Mouse (Mus musculus) G1E (cell line): ENCODE measurements around the gene 1110008L16Rik. TPM values are rescaled to one million over a fixed set of nuclear protein-coding genes. Genes with fewer than 3 reads are reported as not detected.

Experiments used
- ATAC-seq: 2 replicates; pipeline ENCODE4 v1.8.0; 2016; ENCODE audit warnings: mild to moderate bottlenecking; ENCODE audit not compliant: insufficient number of reproducible peaks, poor library complexity, low FRiP score, severe bottlenecking; ENCODE audit errors: extremely low read depth
- DNase-seq: peaks from one replicate; pipeline ENCODE4 v3.0.0; 2012; ENCODE audit warnings: low spot score
- H3K27me3 ChIP-seq: 2 replicates; pipeline ENCODE4 v1.6.1; 2012; ENCODE audit warnings: mild to moderate bottlenecking, low read length, inconsistent platforms; ENCODE audit not compliant: insufficient read depth
- H3K36me3 ChIP-seq: replicated peaks from 2 replicates; pipeline ENCODE3; 2012; ENCODE audit warnings: mild to moderate bottlenecking, inconsistent platforms
- H3K4me1 ChIP-seq: 2 replicates; pipeline ENCODE4 v1.6.1; 2012; ENCODE audit warnings: low read depth, low read length, inconsistent platforms, mixed read lengths; ENCODE audit not compliant: insufficient read depth
- H3K4me3 ChIP-seq: 2 replicates; pipeline ENCODE4 v1.5.1; 2012; ENCODE audit warnings: low read depth, mild to moderate bottlenecking, inconsistent platforms, low read length, moderate library complexity, mixed read lengths
- H3K9me3 ChIP-seq: replicated peaks from 2 replicates; pipeline ENCODE4 v1.6.1; 2012; ENCODE audit warnings: inconsistent platforms
- CTCF ChIP-seq: IDR thresholded peaks from 2 replicates; pipeline ENCODE4 v1.5.1; 2012; ENCODE audit warnings: low read depth, low read length, inconsistent platforms, mixed read lengths
- GATA1 ChIP-seq: IDR thresholded peaks from 2 replicates; pipeline ENCODE4 v1.6.1; 2012; ENCODE audit warnings: borderline replicate concordance, low read length, inconsistent platforms, mixed read lengths
- GATA2 ChIP-seq: IDR thresholded peaks from 2 replicates; pipeline ENCODE4 v1.6.1; 2012; ENCODE audit warnings: low read depth, low read length, inconsistent platforms, borderline replicate concordance
- POLR2AphosphoS5 ChIP-seq: IDR thresholded peaks from 2 replicates; pipeline ENCODE4 v1.6.1; 2012; ENCODE audit warnings: low read depth, low read length, inconsistent platforms; ENCODE audit not compliant: insufficient replicate concordance
- TAL1 ChIP-seq: conservative IDR thresholded peaks from 2 replicates; pipeline ENCODE4 v1.6.1; 2012; ENCODE audit warnings: low read depth, low read length, inconsistent platforms, mixed read lengths
- polyA plus RNA-seq: library from polyadenylated mRNA; stranded (reverse); fragments of >175 nt; gene quantifications from 2 replicates; pipeline ENCODE4 v1.2.3, GENCODE M21; 2012
- total RNA-seq, 2 experiments: library from RNA; stranded (forward) in 1 of 2; stranded (reverse) in 1 of 2; fragments of 200-1000 nt in 1 of 2; fragments of >200 nt in 1 of 2; fragmentation: Nextera tagmentation in 1 of 2; gene quantifications; 2 replicates each; pipeline ENCODE4 v1.2.3; 2014 to 2017

1110008L16Rik gene
- total and polyA plus RNA-seq, 3 experiments: 4.0 to 50.0 (median 40.4) TPM

- no peak for TF ChIP-seq GATA1
- no peak for TF ChIP-seq TAL1
- TF ChIP-seq CTCF: no peak
- TF ChIP-seq GATA2: no peak
- no peak for TF ChIP-seq POLR2AphosphoS5
- H3K27me3 ChIP-seq: no peaks in the 10 kb centered on the region
- H3K4me3 ChIP-seq: no peak within 1 kb of the TSS
- ATAC-seq: no peak
- H3K9me3 ChIP-seq: no peaks in the 10 kb centered on the region
- H3K4me1 ChIP-seq: peaks cover 51% of the 10 kb centered on the region
- no peak for DNase-seq
- peaks cover 45% of the 10 kb centered on the region for H3K36me3 ChIP-seq
These were observed 84.8 kb downstream of the 1110008L16Rik start, which contains the start of gene Psma6 for GRCm38 (mm10) chr12:55384023-55384749. TSS of gene Psma6 (plus strand) at chr12:55384222.

- H3K27me3 ChIP-seq: no peaks in the 10 kb centered on the region
- no peak for ATAC-seq
- peaks cover 38% of the 10 kb centered on the region for H3K36me3 ChIP-seq
- peaks cover 57% of the 10 kb centered on the region for H3K4me1 ChIP-seq
- TF ChIP-seq POLR2AphosphoS5 (no peak), GATA2 (no peak), CTCF (no peak), GATA1 (no peak), TAL1 (no peak)
- H3K9me3 ChIP-seq: no peaks in the 10 kb centered on the region
- DNase-seq: no peak
- H3K4me3 ChIP-seq: no peak overlapping the region
These were observed 85.4 kb downstream of the 1110008L16Rik start for GRCm38 (mm10) chr12:55384826-55385225.

GRCm38 (mm10) chr12:55385931-55386330, 86.6 kb downstream of the 1110008L16Rik start:
- H3K4me3 ChIP-seq: no peak overlapping the region
- TF ChIP-seq GATA2: no peak
- TF ChIP-seq TAL1: no peak
- no peak for TF ChIP-seq GATA1
- TF ChIP-seq POLR2AphosphoS5: no peak
- TF ChIP-seq CTCF: no peak
- H3K36me3 ChIP-seq: peaks cover 33% of the 10 kb centered on the region
- peaks cover 64% of the 10 kb centered on the region for H3K4me1 ChIP-seq
- no peaks in the 10 kb centered on the region for H3K9me3 ChIP-seq
- no peak for DNase-seq
- no peaks in the 10 kb centered on the region for H3K27me3 ChIP-seq
- ATAC-seq: no peak

GRCm38 (mm10) chr12:55386456-55386855, 87.1 kb downstream of the 1110008L16Rik start:
- DNase-seq (no peak), ATAC-seq (no peak)
- TF ChIP-seq TAL1 (no peak), CTCF (no peak), GATA1 (no peak), POLR2AphosphoS5 (no peak), GATA2 (no peak)
- peaks cover 37% of the 10 kb centered on the region for H3K36me3 ChIP-seq
- peaks cover 69% of the 10 kb centered on the region for H3K4me1 ChIP-seq
- no peak overlapping the region for H3K4me3 ChIP-seq
- H3K27me3 ChIP-seq: no peaks in the 10 kb centered on the region
- no peaks in the 10 kb centered on the region for H3K9me3 ChIP-seq

- H3K4me1 ChIP-seq: peaks cover 71% of the 10 kb centered on the region
- peak overlapping the region; percentile 36; the same call in 1 of the 2 replicates for H3K4me3 ChIP-seq
- 0 out of 2 replicates have a peak, but pooled peaks have one; percentile 35 for ATAC-seq
- DNase-seq: peak; percentile 47
- TF ChIP-seq TAL1: no peak; the same call in 1 of the 2 replicates
- TF ChIP-seq GATA1: no peak
- TF ChIP-seq POLR2AphosphoS5: no peak
- TF ChIP-seq CTCF: no peak
- no peak for TF ChIP-seq GATA2
- no peaks in the 10 kb centered on the region for H3K9me3 ChIP-seq
- no peaks in the 10 kb centered on the region for H3K27me3 ChIP-seq
- peaks cover 31% of the 10 kb centered on the region for H3K36me3 ChIP-seq
These were observed 87.9 kb downstream of the 1110008L16Rik start for GRCm38 (mm10) chr12:55387083-55387787.

GRCm38 (mm10) chr12:55387788-55388465, 88.5 kb downstream of the 1110008L16Rik start:
- Histone ChIP-seq H3K27me3 (no peaks in the 10 kb centered on the region), H3K36me3 (peaks cover 24% of the 10 kb centered on the region), H3K4me1 (peaks cover 71% of the 10 kb centered on the region), H3K9me3 (no peaks in the 10 kb centered on the region), H3K4me3 (peak overlapping the region; percentile 36; the same call in 1 of the 2 replicates)
- TF ChIP-seq GATA1 (no peak), TAL1 (no peak), GATA2 (no peak), POLR2AphosphoS5 (no peak), CTCF (no peak)
- DNase-seq (no peak), ATAC-seq (no peak)
